Mouse (Mus musculus) kidney, postnatal 0 days (tissue): ENCODE measurements around the gene Platr17. TPM values are rescaled to one million over a fixed set of nuclear protein-coding genes. Genes with fewer than 3 reads are reported as not detected.
A peak's percentile ranks its signal among the peaks of the same experiment; 100 is the strongest.
"Not testable (repeated sequence)": the region's sequence is repeated elsewhere in the genome, so short reads cannot be mapped to it uniquely, and the experiment has no call there.

Source experiments
- ATAC-seq: fragments of 200-750 bp; cut with Nextera tagmentation; replicated peaks from 2 replicates; pipeline ENCODE4 v1.8.0; 2017; ENCODE audit warnings: low read depth, moderate number of reproducible peaks, moderate TSS enrichment, moderate library complexity; ENCODE audit not compliant: low FRiP score
- DNase-seq: peaks from one replicate; pipeline ENCODE4 v3.0.0-alpha.2; 2016; ENCODE audit warnings: low spot score
- H3K27ac ChIP-seq: fragments of 300-500 bp; sonication (generic); 2 replicates; pipeline ENCODE4 v1.5.1; 2014; ENCODE audit warnings: mild to moderate bottlenecking
- H3K27me3 ChIP-seq: fragments of 300-500 bp; sonication (generic); 2 replicates; pipeline ENCODE4 v1.6.1; 2014; ENCODE audit warnings: low read length, mixed read lengths; ENCODE audit not compliant: insufficient read depth
- H3K36me3 ChIP-seq: fragments of 300-500 bp; sonication (generic); 2 replicates; pipeline ENCODE4 v1.6.1; 2014; ENCODE audit warnings: low read length, mixed read lengths; ENCODE audit not compliant: insufficient read depth
- H3K4me1 ChIP-seq: fragments of 300-500 bp; sonication (generic); replicated peaks from 2 replicates; pipeline ENCODE4 v1.6.1; 2014; ENCODE audit warnings: antibody characterized with exemption, low read length, mixed read lengths; ENCODE audit not compliant: insufficient read depth
- H3K4me2 ChIP-seq: fragments of 300-500 bp; sonication (generic); 2 replicates; pipeline ENCODE4 v1.6.1; 2014; ENCODE audit warnings: mild to moderate bottlenecking, low read length, moderate library complexity, mixed read lengths
- H3K4me3 ChIP-seq: fragments of 300-500 bp; sonication (generic); replicated peaks from 2 replicates; pipeline ENCODE4 v1.5.1; 2014; ENCODE audit warnings: low read depth, low read length
- H3K9ac ChIP-seq: fragments of 300-500 bp; sonication (generic); 2 replicates; pipeline ENCODE4 v1.6.1; 2014; ENCODE audit warnings: low read depth, low read length
- H3K9me3 ChIP-seq: fragments of 300-500 bp; sonication (generic); replicated peaks from 2 replicates; pipeline ENCODE4 v1.6.1; 2016; ENCODE audit warnings: low read length, inconsistent platforms, mixed read lengths
- CTCF ChIP-seq: IDR thresholded peaks from 2 replicates; pipeline ENCODE4 v1.5.1; 2016; ENCODE audit warnings: antibody characterized with exemption, low read depth, mild to moderate bottlenecking, moderate library complexity
- WGBS: fragments of 180-500 bp; shearing (Covaris S2); extraction: QIAGEN DNeasy Blood & Tissue Kit; methylation state at CpG from one replicate; pipeline ENCODE4 v1.1.7; 2014; 5-methylcytosine and 5-hydroxymethylcytosine counted together
- polyA plus RNA-seq: library from polyadenylated mRNA; unstranded; fragments of >200 nt; fragmentation: Nextera tagmentation; extraction: Ambion mirVana; gene quantifications from 2 replicates; pipeline ENCODE4 v1.2.1, GENCODE M21; 2015

The Platr17 gene
- polyA plus RNA-seq, 1 experiment from 2014 or later: 0.29 TPM

DNA sequence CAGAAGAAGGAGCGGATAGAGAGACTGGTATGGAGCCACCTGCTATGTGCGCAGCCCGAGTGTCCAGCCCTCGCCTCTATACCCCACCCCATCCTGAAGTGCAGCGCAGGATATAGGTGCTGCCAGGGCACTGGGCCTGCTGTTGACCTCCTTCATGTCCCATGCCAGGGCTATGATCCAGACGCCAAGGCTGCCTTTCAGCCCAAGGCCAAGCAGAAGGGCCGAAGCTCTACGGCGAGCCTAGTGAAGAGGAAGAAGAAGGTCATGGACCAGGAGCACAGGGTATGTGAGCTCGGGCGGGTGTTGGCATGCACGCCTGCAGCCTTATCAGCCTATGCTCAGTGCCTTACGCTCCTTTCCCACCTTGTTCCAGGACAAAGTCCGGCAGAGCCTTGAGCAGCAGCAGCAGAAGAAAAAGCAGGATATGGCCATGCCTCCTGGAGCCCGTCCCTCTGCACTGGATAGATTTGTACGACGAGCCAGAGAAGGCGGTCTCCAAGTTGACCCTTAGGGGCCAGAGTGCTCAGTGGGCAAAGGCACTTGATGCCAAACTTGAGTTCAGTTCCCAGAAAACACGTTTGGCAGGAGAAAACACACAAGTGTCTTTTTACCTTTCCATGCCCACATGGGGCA lies 44.1 kb downstream of the Platr17 start:
- H3K27me3 ChIP-seq: no peaks in the 10 kb centered on the region
- H3K36me3 ChIP-seq: peaks cover 28% of the 10 kb centered on the region; the same call in 1 of the 2 replicates
- H3K9ac ChIP-seq: no peak overlapping the region
- DNase-seq (no peak), ATAC-seq (no peak)
- WGBS: 91% methylated on average over 19 of the region's 19 CpGs
- no peak for TF ChIP-seq CTCF
- H3K27ac ChIP-seq: no peak overlapping the region
- H3K4me2 ChIP-seq: no peak overlapping the region
- peaks cover 22% of the 10 kb centered on the region for H3K4me1 ChIP-seq
- no peak overlapping the region for H3K4me3 ChIP-seq
- no peaks in the 10 kb centered on the region for H3K9me3 ChIP-seq

DNA sequence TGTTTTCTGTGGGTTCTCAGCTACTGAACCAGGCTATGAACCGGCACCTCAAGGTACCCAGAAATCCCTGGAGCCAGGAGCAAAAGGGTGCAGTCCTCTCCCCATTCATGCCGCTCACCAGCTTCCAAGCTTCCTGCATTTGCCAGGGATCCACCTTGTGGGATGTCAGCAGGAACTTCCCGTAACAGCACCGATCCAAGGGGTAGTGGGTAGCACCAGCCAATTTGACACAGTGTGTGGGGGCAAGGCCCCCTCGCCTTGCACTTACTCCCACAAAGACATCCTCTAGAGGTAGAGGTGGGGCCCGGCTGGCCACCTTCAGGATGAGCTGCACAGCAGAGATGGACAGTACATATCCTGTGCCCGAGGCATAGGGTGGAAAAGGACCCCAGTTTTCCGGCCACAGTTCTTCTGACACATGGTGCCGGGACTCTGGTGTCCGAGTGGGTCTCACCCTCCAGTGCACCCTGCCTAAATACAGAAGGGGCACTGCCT lies 45.2 kb downstream of the Platr17 start:
- H3K4me3 ChIP-seq: peak overlapping the region; percentile 43
- no peaks in the 10 kb centered on the region for H3K27me3 ChIP-seq
- WGBS: 70% methylated on average over 10 of the region's 10 CpGs
- TF ChIP-seq CTCF: no peak
- peak overlapping the region; percentile 66 for H3K9ac ChIP-seq
- DNase-seq (no peak), ATAC-seq (no peak)
- peak overlapping the region; percentile 86 for H3K4me2 ChIP-seq
- H3K9me3 ChIP-seq: no peaks in the 10 kb centered on the region
- peak overlapping the region; percentile 89; the same call in 1 of the 2 replicates for H3K27ac ChIP-seq
- H3K4me1 ChIP-seq: peaks cover 29% of the 10 kb centered on the region
- H3K36me3 ChIP-seq: peaks cover 25% of the 10 kb centered on the region; the same call in 1 of the 2 replicates

DNA sequence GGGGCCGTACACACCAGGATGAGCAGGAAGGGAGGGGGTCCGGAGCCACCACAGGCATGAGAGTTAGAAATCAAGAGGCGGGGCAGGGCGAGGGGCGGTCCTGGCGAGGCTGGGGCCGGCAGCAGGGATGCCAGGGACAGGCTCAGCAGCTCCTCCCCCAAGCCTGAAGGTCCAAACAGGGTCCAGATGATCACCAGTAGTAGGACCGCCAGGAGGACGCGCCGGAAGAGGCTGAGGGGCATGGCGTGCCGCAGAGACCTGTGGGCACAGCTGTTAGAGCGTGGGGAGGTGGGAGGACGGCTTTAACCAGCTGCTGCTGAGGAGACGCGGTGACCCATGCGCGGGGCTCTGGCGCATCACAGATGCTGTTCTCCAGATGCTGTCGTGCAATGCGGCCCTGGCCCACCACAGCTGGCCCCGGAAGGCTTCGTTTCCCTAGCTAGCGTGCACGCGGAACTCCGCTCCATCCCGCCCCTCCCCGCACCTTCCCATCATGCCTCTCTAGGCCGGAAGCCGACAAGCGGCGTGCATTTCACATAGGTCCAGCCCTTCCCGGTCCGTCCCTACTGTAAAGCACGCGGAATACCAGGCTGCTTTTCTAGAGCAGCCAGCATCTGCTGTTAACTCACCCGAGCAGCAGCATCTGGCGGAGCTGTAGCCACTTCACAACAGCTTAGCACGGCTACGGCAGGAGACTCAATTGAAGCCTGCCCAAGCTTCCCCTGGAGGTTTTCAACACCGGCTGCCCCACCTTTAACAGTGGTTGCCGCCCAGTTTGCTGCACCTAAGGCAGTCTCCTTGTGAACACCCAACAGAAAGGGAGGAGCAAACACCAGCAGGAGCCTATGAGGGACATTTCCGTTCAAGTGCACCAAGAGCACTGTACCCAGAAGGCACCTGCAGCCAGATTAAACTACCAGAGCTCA lies 46.3 kb downstream of the Platr17 start, which contains the start of gene B3galt4:
Gene B3galt4, minus strand, starts transcription at position 468 of the 926 bp plus-strand sequence.
- WGBS: 1% methylated on average over 45 of the region's 45 CpGs
- peak; percentile 93 for DNase-seq
- H3K36me3 ChIP-seq: peaks cover 25% of the 10 kb centered on the region; the same call in 1 of the 2 replicates

DNA sequence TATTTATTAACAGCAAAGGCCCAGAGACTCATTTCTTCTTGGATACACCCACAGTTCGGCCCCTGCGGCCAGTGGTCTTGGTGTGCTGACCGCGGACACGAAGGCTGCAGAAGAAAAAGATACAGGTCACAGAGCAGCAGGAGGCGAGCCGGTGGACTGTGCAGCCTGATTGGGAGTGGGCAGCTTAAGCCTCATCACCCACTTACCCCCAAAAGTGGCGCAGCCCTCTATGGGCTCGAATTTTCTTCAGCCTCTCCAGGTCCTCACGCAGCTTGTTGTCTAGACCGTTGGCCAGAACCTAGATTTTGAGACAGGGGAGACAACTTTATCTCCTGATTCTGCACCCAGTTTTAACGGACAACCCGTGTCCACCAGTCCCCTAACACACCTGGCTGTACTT lies 47.1 kb downstream of the Platr17 start:
- Histone ChIP-seq H3K36me3 (peaks cover 25% of the 10 kb centered on the region; the same call in 1 of the 2 replicates), H3K4me3 (0 out of 2 replicates have a peak overlapping the region, but pooled peaks have one; percentile 43), H3K27ac (peak overlapping the region; percentile 89; the same call in 1 of the 2 replicates), H3K4me1 (peaks cover 29% of the 10 kb centered on the region), H3K4me2 (peak overlapping the region; percentile 86; the same call in 1 of the 2 replicates)
- not testable (repeated sequence) for DNase-seq, H3K27me3 ChIP-seq, ATAC-seq, H3K9ac ChIP-seq, H3K9me3 ChIP-seq
- WGBS: 65% methylated on average over 13 of the region's 13 CpGs

More for the DNA sequence above, 46.3 kb downstream of the Platr17 start, which contains the start of gene B3galt4:
- Histone ChIP-seq H3K9ac (peak within 1 kb of the TSS; percentile 66), H3K4me2 (peak within 1 kb of the TSS; percentile 86), H3K4me1 (peaks cover 29% of the 10 kb centered on the region), H3K4me3 (peak within 1 kb of the TSS; percentile 43), H3K27me3 (no peaks in the 10 kb centered on the region), H3K9me3 (no peaks in the 10 kb centered on the region), H3K27ac (peak within 1 kb of the TSS; percentile 89)
- 0 out of 2 replicates have a peak, but pooled peaks have one; percentile 11 for TF ChIP-seq CTCF
- peak; percentile 77 for ATAC-seq

- no peak overlapping the region for H3K4me2 ChIP-seq
- no peak for TF ChIP-seq CTCF
- H3K27me3 ChIP-seq: no peaks in the 10 kb centered on the region
- H3K9me3 ChIP-seq: no peaks in the 10 kb centered on the region
- WGBS: 82% methylated on average over 4 of the region's 4 CpGs
- no peak for ATAC-seq
- H3K9ac ChIP-seq: 0 out of 2 replicates have a peak overlapping the region, but pooled peaks have one; percentile 35
- no peak overlapping the region for H3K27ac ChIP-seq
- H3K4me1 ChIP-seq: peaks cover 29% of the 10 kb centered on the region
- no peak for DNase-seq
- peaks cover 25% of the 10 kb centered on the region; the same call in 1 of the 2 replicates for H3K36me3 ChIP-seq
- no peak overlapping the region for H3K4me3 ChIP-seq
Observed at GRCm38 (mm10) chr17:33952879-33953278, 47.9 kb downstream of the Platr17 start.

- no peak overlapping the region for H3K4me3 ChIP-seq
- ATAC-seq (no peak), DNase-seq (no peak)
- H3K27ac ChIP-seq: no peak overlapping the region
- peaks cover 29% of the 10 kb centered on the region for H3K4me1 ChIP-seq
- H3K9ac ChIP-seq: peak overlapping the region; percentile 35; the same call in 1 of the 2 replicates
- TF ChIP-seq CTCF: no peak
- no peaks in the 10 kb centered on the region for H3K27me3 ChIP-seq
- no peaks in the 10 kb centered on the region for H3K9me3 ChIP-seq
- H3K4me2 ChIP-seq: no peak overlapping the region
- H3K36me3 ChIP-seq: peaks cover 23% of the 10 kb centered on the region; the same call in 1 of the 2 replicates
- WGBS: 78% methylated on average over 3 of the region's 3 CpGs
Observed at GRCm38 (mm10) chr17:33953310-33953709, 48.4 kb downstream of the Platr17 start.
